Mouse (Mus musculus) colon, adult 2 months (tissue): ENCODE data around the gene Vamp4. TPM values are rescaled to one million over a fixed set of nuclear protein-coding genes. Genes with fewer than 3 reads are reported as not detected.

ENCODE experiments used
- polyA plus RNA-seq: library from polyadenylated mRNA; depleted of rRNA; stranded (reverse); fragments of >200 nt; gene quantifications from 2 replicates; pipeline ENCODE4 v1.2.3, GENCODE M21; 2012; rRNA removed

The Vamp4 gene
- polyA plus RNA-seq: 11.8 and 19.0 TPM in 2 replicates

DNA sequence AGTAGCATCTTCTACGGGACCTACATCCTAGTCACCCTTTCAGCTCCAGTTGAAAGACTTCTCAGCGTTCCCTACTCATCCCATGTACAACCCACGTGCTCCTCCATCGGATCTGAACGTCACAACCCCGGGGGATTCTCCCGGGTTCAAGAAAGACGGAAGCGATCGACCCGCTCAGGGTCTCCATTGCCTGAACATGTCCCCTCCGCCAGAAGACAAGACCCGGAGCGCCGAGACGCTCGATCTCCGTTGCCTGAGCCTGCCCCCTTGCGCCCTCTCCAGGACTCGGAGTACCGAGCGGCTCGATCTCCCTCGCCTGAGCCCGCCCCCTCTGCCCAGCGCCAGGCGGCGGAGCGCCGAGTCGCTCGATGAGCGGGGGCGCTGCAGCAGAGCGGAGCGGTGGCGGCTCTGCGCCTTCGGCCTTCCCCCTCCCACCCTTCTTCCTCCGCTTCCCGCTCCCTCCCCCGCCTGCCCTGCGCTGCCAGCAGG, at the start of gene Vamp4:
Gene Vamp4, plus strand, starts transcription at position 256 of the 489 bp plus-strand sequence.

DNA sequence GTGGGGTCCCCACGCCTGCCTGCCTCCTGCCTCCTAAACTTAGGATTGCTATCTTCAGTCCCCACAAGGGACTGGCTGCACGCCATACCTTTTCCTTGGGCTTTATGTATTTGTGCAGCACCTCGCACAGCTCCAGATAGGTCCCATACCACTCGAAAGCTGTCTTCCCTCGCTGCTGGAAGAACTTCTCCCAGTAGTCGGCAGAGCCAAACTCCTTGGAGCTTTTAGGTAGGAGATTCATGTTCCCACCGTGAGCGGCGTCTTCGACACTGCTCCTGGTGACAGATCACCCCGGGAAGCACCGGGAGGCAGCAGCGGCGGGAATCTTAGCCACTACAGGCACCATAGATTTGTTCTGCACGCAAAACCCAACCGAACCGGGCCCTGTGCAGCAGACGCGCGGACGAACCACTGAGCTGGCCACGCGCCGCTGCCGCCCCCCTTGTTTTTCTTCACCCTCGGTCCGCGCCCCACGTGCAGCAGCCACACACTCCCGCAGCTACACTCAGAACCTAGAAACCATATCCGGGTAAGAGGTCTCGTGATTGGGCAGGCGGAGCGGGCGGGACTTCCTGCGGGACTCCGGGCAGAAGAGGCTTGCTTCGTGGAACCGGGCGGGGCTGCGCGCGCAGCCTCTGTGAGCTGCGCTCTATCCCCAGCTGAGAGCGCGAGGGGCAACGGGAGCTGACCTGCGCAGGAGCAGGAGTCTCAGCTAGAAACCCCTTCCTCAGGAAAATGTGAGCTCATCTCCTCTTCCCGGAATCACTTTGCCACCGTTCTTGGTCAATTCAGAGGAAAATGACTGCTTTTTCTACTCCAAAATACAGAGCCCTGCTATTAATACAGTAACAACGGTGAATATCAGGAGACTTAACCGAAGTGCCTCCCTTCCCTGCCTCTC, 22.0 kb upstream of the Vamp4 start, which contains the start of gene Mettl13:
Gene Mettl13, minus strand, starts transcription at position 536 of the 901 bp plus-strand sequence.

DNA sequence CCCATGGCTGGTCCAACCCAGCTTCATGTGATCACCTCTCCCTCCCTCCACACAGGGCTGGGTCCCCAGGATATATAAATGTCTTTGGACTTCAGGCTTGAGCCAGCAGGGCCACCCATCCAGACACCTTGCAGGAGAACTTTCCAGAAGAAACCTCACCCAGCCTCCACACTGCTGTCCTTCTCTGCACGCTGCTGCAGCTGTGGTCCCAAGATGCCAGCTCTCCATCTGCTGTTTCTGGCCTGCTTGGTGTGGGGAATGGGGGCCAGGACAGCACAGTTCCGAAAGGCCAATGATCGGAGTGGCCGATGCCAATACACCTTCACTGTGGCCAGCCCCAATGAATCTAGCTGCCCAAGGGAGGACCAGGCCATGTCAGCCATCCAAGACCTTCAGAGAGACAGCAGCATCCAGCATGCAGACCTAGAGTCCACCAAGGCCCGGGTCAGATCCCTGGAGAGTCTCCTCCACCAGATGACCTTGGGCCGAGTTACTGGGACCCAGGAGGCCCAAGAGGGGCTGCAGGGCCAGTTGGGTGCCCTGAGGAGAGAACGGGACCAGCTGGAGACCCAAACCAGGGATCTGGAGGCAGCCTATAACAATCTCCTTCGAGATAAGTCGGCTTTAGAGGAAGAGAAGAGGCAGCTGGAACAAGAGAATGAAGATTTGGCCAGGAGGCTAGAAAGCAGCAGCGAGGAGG, 68.9 kb downstream of the Vamp4 start, which contains the start of gene Myoc:
Gene Myoc, plus strand, starts transcription at position 105 of the 700 bp plus-strand sequence.

Other genes starting within 250 kb of the Vamp4 start
- gene Dnm3, start 92.5 kb upstream of the Vamp4 start, polyA plus RNA-seq: 1.1 and 1.2 TPM in 2 replicates
- gene Mettl13, start 22.0 kb upstream of the Vamp4 start, polyA plus RNA-seq: 3.9 and 4.6 TPM in 2 replicates
- gene Myoc, start 68.6 kb downstream of the Vamp4 start, polyA plus RNA-seq: 0.42 and 0.80 TPM in 2 replicates
- not detected in 2 replicates for gene Myocos, start 87.7 kb downstream of the Vamp4 start, polyA plus RNA-seq
- 23.2 and 23.7 TPM in 2 replicates for gene Prrc2c, start 170.0 kb downstream of the Vamp4 start, polyA plus RNA-seq
- gene Fmo4, start 243.5 kb downstream of the Vamp4 start, polyA plus RNA-seq: 1.0 and 1.3 TPM in 2 replicates